Mouse (Mus musculus): ENCODE results near the gene Mcts1.

- TF ChIP-seq CTCF (IDR thresholded peaks at IDR 0.05; ENCODE audit: low read depth): peak; percentile 25
- TF ChIP-seq EP300 (optimal IDR thresholded peaks at IDR 0.05): no peak
These were observed 52.8 kb downstream of the Mcts1 start for GRCm38 (mm10) chrX:38653181-38653580.

Data from stomach, postnatal 0 days (tissue).